Mouse (Mus musculus): ENCODE data around the gene Shc3. TPM values are rescaled to one million over a fixed set of nuclear protein-coding genes. Genes with fewer than 3 reads are reported as not detected.
A peak's percentile ranks its signal among the peaks of the same experiment; 100 is the strongest.

Gene Shc3
- polyA plus RNA-seq, 1 experiment = 0.25 TPM

GRCm38 (mm10) chr13:51425662-51426443 lies 143.4 kb downstream of the Shc3 start:
- H3K9me3 ChIP-seq (replicated peaks; ENCODE audit: control insufficient read depth, insufficient read depth, low read length, poor library complexity, severe bottlenecking) = no peaks in the 10 kb centered on the region
- no peaks in the 10 kb centered on the region for H3K27me3 ChIP-seq (ENCODE audit: control insufficient read depth, insufficient read depth, low read length, poor library complexity, severe bottlenecking)

DNA sequence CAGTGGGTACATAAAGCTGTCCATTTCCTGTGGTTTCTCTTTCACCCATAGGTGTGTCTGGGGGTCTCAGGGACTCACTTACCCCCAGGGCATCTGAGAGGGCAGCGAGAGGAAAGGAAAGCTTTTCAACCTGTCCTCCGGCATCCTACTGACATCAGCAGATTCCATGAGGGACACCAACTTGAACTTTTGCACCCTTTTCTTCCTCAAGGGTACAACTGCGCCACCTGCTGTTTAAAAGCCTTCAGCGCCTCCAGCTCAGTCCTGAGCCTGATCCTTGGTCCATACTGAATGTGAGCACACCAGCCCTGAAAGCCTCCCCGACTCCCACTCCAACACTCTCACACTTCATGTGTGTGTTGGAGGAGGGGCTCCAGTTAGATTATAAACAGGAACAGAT lies 144.6 kb downstream of the Shc3 start:
- TF ChIP-seq CTCF (IDR thresholded peaks at IDR 0.05; ENCODE audit: low read depth, low read length) (peak; percentile 76), POLR2A (IDR thresholded peaks at IDR 0.05; ENCODE audit: insufficient read depth, low read length) (no peak), EP300 (IDR thresholded peaks at IDR 0.05; ENCODE audit: insufficient read depth, low read depth, low read length) (no peak)
- Histone ChIP-seq H3K4me3 (ENCODE audit: low read depth, low read length) (no peak overlapping the region), H3K36me3 (ENCODE audit: control insufficient read depth, insufficient read depth, low read length, poor library complexity, severe bottlenecking) (no peaks in the 10 kb centered on the region), H3K9ac (ENCODE audit: low read depth, poor library complexity, severe bottlenecking) (no peak overlapping the region), H3K9me3 (replicated peaks; ENCODE audit: control insufficient read depth, insufficient read depth, low read length, poor library complexity, severe bottlenecking) (no peaks in the 10 kb centered on the region), H3K27ac (ENCODE audit: insufficient read depth, low read length) (no peak overlapping the region), H3K27me3 (ENCODE audit: control insufficient read depth, insufficient read depth, low read length, poor library complexity, severe bottlenecking) (no peaks in the 10 kb centered on the region), H3K4me1 (ENCODE audit: control insufficient read depth, insufficient read depth, low read length) (no peaks in the 10 kb centered on the region)

More at GRCm38 (mm10) chr13:51425662-51426443, 143.4 kb downstream of the Shc3 start:
- no peak overlapping the region for H3K27ac ChIP-seq (ENCODE audit: insufficient read depth, low read length)
- no peak overlapping the region for H3K4me3 ChIP-seq (ENCODE audit: low read depth, low read length)
- H3K36me3 ChIP-seq (ENCODE audit: control insufficient read depth, insufficient read depth, low read length, poor library complexity, severe bottlenecking) = no peaks in the 10 kb centered on the region
- no peak overlapping the region for H3K9ac ChIP-seq (ENCODE audit: low read depth, poor library complexity, severe bottlenecking)
- TF ChIP-seq EP300 (IDR thresholded peaks at IDR 0.05; ENCODE audit: insufficient read depth, low read depth, low read length) (no peak), CTCF (IDR thresholded peaks at IDR 0.05; ENCODE audit: low read depth, low read length) (no peak), POLR2A (IDR thresholded peaks at IDR 0.05; ENCODE audit: insufficient read depth, low read length) (no peak)
- H3K4me1 ChIP-seq (ENCODE audit: control insufficient read depth, insufficient read depth, low read length) = no peaks in the 10 kb centered on the region

DNA sequence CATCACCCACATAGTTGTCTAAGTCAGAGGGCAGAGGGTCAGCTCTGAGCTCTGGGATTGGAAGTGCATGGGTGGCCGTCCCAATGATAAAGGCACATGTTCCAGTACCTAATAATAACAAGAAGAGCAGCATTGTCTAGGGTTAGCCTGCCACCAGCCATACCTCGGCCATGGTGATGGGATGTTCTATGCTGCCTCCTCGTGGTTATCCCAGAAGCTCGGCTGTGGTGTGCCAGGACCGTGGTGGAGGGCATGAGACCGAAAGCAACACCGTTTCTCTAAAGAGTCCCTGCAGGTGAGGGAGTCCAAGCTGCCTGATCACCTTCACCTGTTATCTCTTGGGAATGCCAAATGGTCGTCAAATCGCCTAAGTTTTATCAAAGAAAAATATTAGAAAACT lies 145.6 kb downstream of the Shc3 start:
- no peak overlapping the region for H3K9ac ChIP-seq (ENCODE audit: low read depth, poor library complexity, severe bottlenecking)
- no peaks in the 10 kb centered on the region for H3K27me3 ChIP-seq (ENCODE audit: control insufficient read depth, insufficient read depth, low read length, poor library complexity, severe bottlenecking)
- no peaks in the 10 kb centered on the region for H3K9me3 ChIP-seq (replicated peaks; ENCODE audit: control insufficient read depth, insufficient read depth, low read length, poor library complexity, severe bottlenecking)
- H3K4me1 ChIP-seq (ENCODE audit: control insufficient read depth, insufficient read depth, low read length) = no peaks in the 10 kb centered on the region
- TF ChIP-seq CTCF (IDR thresholded peaks at IDR 0.05; ENCODE audit: low read depth, low read length) (peak; percentile 18), POLR2A (IDR thresholded peaks at IDR 0.05; ENCODE audit: insufficient read depth, low read length) (no peak)
- H3K4me3 ChIP-seq (ENCODE audit: low read depth, low read length) = no peak overlapping the region
- no peaks in the 10 kb centered on the region for H3K36me3 ChIP-seq (ENCODE audit: control insufficient read depth, insufficient read depth, low read length, poor library complexity, severe bottlenecking)
- no peak overlapping the region for H3K27ac ChIP-seq (ENCODE audit: insufficient read depth, low read length)

DNA sequence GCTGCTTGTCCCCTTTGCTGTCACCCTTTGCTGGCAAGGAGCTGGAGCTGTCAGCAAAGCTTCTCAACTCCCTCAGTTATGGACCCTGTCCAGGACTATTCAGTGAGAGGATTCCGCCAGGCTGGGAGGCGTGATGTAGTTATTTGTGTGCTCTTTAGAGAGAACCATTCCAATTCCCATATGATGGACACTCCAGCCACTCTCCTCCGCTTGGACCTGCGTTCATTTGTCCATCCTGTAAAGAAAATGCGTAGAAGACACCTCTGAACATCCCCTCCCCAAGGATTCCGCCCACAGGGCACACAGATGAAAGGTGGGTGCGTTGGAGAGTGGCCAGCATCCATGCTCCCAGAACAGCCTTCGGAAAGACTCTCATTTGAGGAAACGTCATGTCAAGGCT lies 148.4 kb downstream of the Shc3 start:
- Histone ChIP-seq H3K9me3 (replicated peaks; ENCODE audit: control insufficient read depth, insufficient read depth, low read length, poor library complexity, severe bottlenecking) (no peaks in the 10 kb centered on the region), H3K27ac (ENCODE audit: insufficient read depth, low read length) (no peak overlapping the region), H3K27me3 (ENCODE audit: control insufficient read depth, insufficient read depth, low read length, poor library complexity, severe bottlenecking) (no peaks in the 10 kb centered on the region), H3K36me3 (ENCODE audit: control insufficient read depth, insufficient read depth, low read length, poor library complexity, severe bottlenecking) (no peaks in the 10 kb centered on the region), H3K4me3 (ENCODE audit: low read depth, low read length) (no peak overlapping the region), H3K4me1 (ENCODE audit: control insufficient read depth, insufficient read depth, low read length) (no peaks in the 10 kb centered on the region), H3K9ac (ENCODE audit: low read depth, poor library complexity, severe bottlenecking) (no peak overlapping the region)
- TF ChIP-seq POLR2A (IDR thresholded peaks at IDR 0.05; ENCODE audit: insufficient read depth, low read length) = no peak
- TF ChIP-seq CTCF (IDR thresholded peaks at IDR 0.05; ENCODE audit: low read depth, low read length) = no peak
- no peak for TF ChIP-seq EP300 (IDR thresholded peaks at IDR 0.05; ENCODE audit: insufficient read depth, low read depth, low read length)

DNA sequence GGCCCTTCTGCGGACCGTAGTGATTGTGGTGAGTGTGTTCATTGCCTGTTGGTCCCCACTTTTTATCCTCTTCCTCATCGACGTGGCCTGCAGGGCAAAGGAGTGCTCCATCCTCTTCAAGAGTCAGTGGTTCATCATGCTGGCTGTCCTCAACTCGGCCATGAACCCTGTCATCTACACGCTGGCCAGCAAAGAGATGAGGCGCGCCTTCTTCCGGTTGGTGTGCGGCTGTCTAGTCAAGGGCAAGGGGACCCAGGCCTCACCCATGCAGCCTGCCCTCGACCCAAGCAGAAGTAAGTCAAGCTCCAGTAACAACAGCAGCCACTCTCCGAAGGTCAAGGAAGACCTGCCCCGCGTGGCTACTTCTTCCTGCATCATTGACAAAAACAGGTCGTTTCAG lies 149.7 kb downstream of the Shc3 start:
- Histone ChIP-seq H3K4me1 (ENCODE audit: control insufficient read depth, insufficient read depth, low read length) (no peaks in the 10 kb centered on the region), H3K27ac (ENCODE audit: insufficient read depth, low read length) (no peak overlapping the region), H3K27me3 (ENCODE audit: control insufficient read depth, insufficient read depth, low read length, poor library complexity, severe bottlenecking) (no peaks in the 10 kb centered on the region), H3K36me3 (ENCODE audit: control insufficient read depth, insufficient read depth, low read length, poor library complexity, severe bottlenecking) (no peaks in the 10 kb centered on the region), H3K4me3 (ENCODE audit: low read depth, low read length) (peak overlapping the region; percentile 9; the same call in 1 of the 2 replicates), H3K9ac (ENCODE audit: low read depth, poor library complexity, severe bottlenecking) (no peak overlapping the region), H3K9me3 (replicated peaks; ENCODE audit: control insufficient read depth, insufficient read depth, low read length, poor library complexity, severe bottlenecking) (no peaks in the 10 kb centered on the region)
- no peak for TF ChIP-seq POLR2A (IDR thresholded peaks at IDR 0.05; ENCODE audit: insufficient read depth, low read length)

GRCm38 (mm10) chr13:51418942-51419451 lies 150.2 kb downstream of the Shc3 start:
- Histone ChIP-seq H3K4me1 (ENCODE audit: control insufficient read depth, insufficient read depth, low read length) (no peaks in the 10 kb centered on the region), H3K36me3 (ENCODE audit: control insufficient read depth, insufficient read depth, low read length, poor library complexity, severe bottlenecking) (no peaks in the 10 kb centered on the region), H3K27me3 (ENCODE audit: control insufficient read depth, insufficient read depth, low read length, poor library complexity, severe bottlenecking) (no peaks in the 10 kb centered on the region), H3K4me3 (ENCODE audit: low read depth, low read length) (peak overlapping the region; percentile 9), H3K27ac (ENCODE audit: insufficient read depth, low read length) (no peak overlapping the region), H3K9me3 (replicated peaks; ENCODE audit: control insufficient read depth, insufficient read depth, low read length, poor library complexity, severe bottlenecking) (no peaks in the 10 kb centered on the region), H3K9ac (ENCODE audit: low read depth, poor library complexity, severe bottlenecking) (no peak overlapping the region)
- TF ChIP-seq CTCF (IDR thresholded peaks at IDR 0.05; ENCODE audit: low read depth, low read length) = no peak
- no peak for TF ChIP-seq POLR2A (IDR thresholded peaks at IDR 0.05; ENCODE audit: insufficient read depth, low read length)
- no peak for TF ChIP-seq EP300 (IDR thresholded peaks at IDR 0.05; ENCODE audit: insufficient read depth, low read depth, low read length)

Data from ES-Bruce4 (cell line).